Mouse (Mus musculus): ENCODE measurements around the gene 4930579F01Rik.

- no peak for TF ChIP-seq CTCF (IDR thresholded peaks at IDR 0.05; ENCODE audit: low read depth)
- no peak for TF ChIP-seq EP300 (optimal IDR thresholded peaks at IDR 0.05)
Measured at GRCm38 (mm10) chr3:138156651-138157050, 37.0 kb downstream of the 4930579F01Rik start.
